Mouse (Mus musculus) kidney, adult 2 months (tissue): ENCODE results near the gene Atad5. TPM values are rescaled to one million over a fixed set of nuclear protein-coding genes. Genes with fewer than 3 reads are reported as not detected.
"Not testable (repeated sequence)": the region's sequence is repeated elsewhere in the genome, so short reads cannot be mapped to it uniquely, and the experiment has no call there.

Source experiments
- DNase-seq: peaks from one replicate; pipeline ENCODE4 v3.0.0; 2021
- H3K27ac ChIP-seq: fragments of 200-500 bp; 2 replicates; pipeline ENCODE4 v1.5.1; 2012; ENCODE audit warnings: low read depth, low read length, control low read depth, inconsistent platforms; ENCODE audit not compliant: insufficient read depth
- H3K27me3 ChIP-seq: fragments of 200-500 bp; replicated peaks from 2 replicates; pipeline ENCODE4 v1.6.1; 2012; ENCODE audit warnings: mild to moderate bottlenecking, moderate library complexity, low read length, inconsistent platforms; ENCODE audit not compliant: control insufficient read depth, insufficient read depth
- H3K36me3 ChIP-seq: fragments of 200-500 bp; 2 replicates; pipeline ENCODE4 v1.6.1; 2012; ENCODE audit warnings: mild to moderate bottlenecking, moderate library complexity, low read length, inconsistent platforms; ENCODE audit not compliant: control insufficient read depth, insufficient read depth
- H3K4me1 ChIP-seq: fragments of 200-500 bp; 2 replicates; pipeline ENCODE4 v1.6.1; 2011; ENCODE audit warnings: low read length; ENCODE audit not compliant: control insufficient read depth, insufficient read depth
- H3K4me3 ChIP-seq: fragments of 200-500 bp; 2 replicates; pipeline ENCODE4 v1.5.1; 2011; ENCODE audit warnings: mild to moderate bottlenecking, low read depth, low read length, control low read depth; ENCODE audit not compliant: insufficient read depth
- CTCF ChIP-seq: fragments of 200-500 bp; conservative IDR thresholded peaks from 2 replicates; pipeline ENCODE4 v1.5.1; 2011; ENCODE audit warnings: low read depth, mild to moderate bottlenecking, control low read depth, low read length, moderate library complexity, mixed read lengths; ENCODE audit not compliant: insufficient read depth, insufficient read length
- POLR2A ChIP-seq: fragments of 200-500 bp; IDR thresholded peaks from one replicate; pipeline ENCODE4 v1.6.1; 2011; ENCODE audit warnings: low read depth, low read length, control low read depth
- WGBS: fragments of 180-500 bp; shearing (Covaris S2); methylation state at CpG from one replicate; pipeline ENCODE4 v1.1.7; 2018; 5-methylcytosine and 5-hydroxymethylcytosine counted together
- polyA plus RNA-seq: library from polyadenylated mRNA; depleted of rRNA; stranded (reverse); fragments of >200 nt; gene quantifications from 2 replicates; pipeline ENCODE4 v1.2.3, GENCODE M21; 2012

Gene Atad5
- polyA plus RNA-seq, 1 experiment = 0.25 TPM

GRCm38 (mm10) chr11:80171884-80172283, 82.7 kb downstream of the Atad5 start:
- peak; percentile 96 for DNase-seq
- TF ChIP-seq CTCF (no peak), POLR2A (no peak)
- Histone ChIP-seq H3K4me1 (peaks cover 25% of the 10 kb centered on the region), H3K36me3 (no peaks in the 10 kb centered on the region), H3K27me3 (no peaks in the 10 kb centered on the region), H3K4me3 (no peak overlapping the region), H3K27ac (peak overlapping the region; percentile 92)
- 46% methylated on average over 4 of the region's 4 CpGs for WGBS

GRCm38 (mm10) chr11:80173963-80174670, 84.9 kb downstream of the Atad5 start:
- peaks cover 27% of the 10 kb centered on the region for H3K4me1 ChIP-seq
- no peak overlapping the region for H3K4me3 ChIP-seq
- DNase-seq = no peak
- TF ChIP-seq POLR2A (no peak), CTCF (no peak)
- WGBS = 79% methylated on average over 11 of the region's 11 CpGs
- H3K27ac ChIP-seq = peak overlapping the region; percentile 21; the same call in 1 of the 2 replicates
- no peaks in the 10 kb centered on the region for H3K36me3 ChIP-seq
- H3K27me3 ChIP-seq = no peaks in the 10 kb centered on the region

- H3K4me3 ChIP-seq = no peak overlapping the region
- peaks cover 8% of the 10 kb centered on the region; the same call in 1 of the 2 replicates for H3K4me1 ChIP-seq
- H3K36me3 ChIP-seq = no peaks in the 10 kb centered on the region
- no peaks in the 10 kb centered on the region for H3K27me3 ChIP-seq
- H3K27ac ChIP-seq = peak overlapping the region; percentile 84
- 73% methylated on average over 11 of the region's 11 CpGs for WGBS
- DNase-seq = peak; percentile 44
- TF ChIP-seq POLR2A (no peak), CTCF (no peak)
Measured at GRCm38 (mm10) chr11:80176911-80177895, 88.0 kb downstream of the Atad5 start.

GRCm38 (mm10) chr11:80178316-80178715, 89.1 kb downstream of the Atad5 start:
- DNase-seq = no peak
- Histone ChIP-seq H3K4me1 (peaks cover 4% of the 10 kb centered on the region; the same call in 1 of the 2 replicates), H3K27me3 (no peaks in the 10 kb centered on the region), H3K4me3 (no peak overlapping the region), H3K36me3 (no peaks in the 10 kb centered on the region), H3K27ac (peak overlapping the region; percentile 84; the same call in 1 of the 2 replicates)
- WGBS = 80% methylated on average over 8 of the region's 8 CpGs
- TF ChIP-seq POLR2A = no peak
- no peak for TF ChIP-seq CTCF

GRCm38 (mm10) chr11:80181021-80181749, 92.0 kb downstream of the Atad5 start:
- no peak overlapping the region for H3K4me3 ChIP-seq
- H3K36me3 ChIP-seq = no peaks in the 10 kb centered on the region
- H3K27ac ChIP-seq = no peak overlapping the region
- TF ChIP-seq POLR2A (no peak), CTCF (0 out of 2 replicates have a peak, but pooled peaks have one; percentile 15)
- H3K27me3 ChIP-seq = no peaks in the 10 kb centered on the region
- 78% methylated on average over 5 of the region's 5 CpGs for WGBS
- peaks cover 4% of the 10 kb centered on the region; the same call in 1 of the 2 replicates for H3K4me1 ChIP-seq
- no peak for DNase-seq

GRCm38 (mm10) chr11:80183054-80183704, 94.0 kb downstream of the Atad5 start:
- WGBS = 39% methylated on average over 12 of the region's 12 CpGs
- not testable (repeated sequence) for DNase-seq, H3K27ac ChIP-seq

More at GRCm38 (mm10) chr11:80183054-80183704, 94.0 kb downstream of the Atad5 start:
- H3K27me3 ChIP-seq, H3K4me1 ChIP-seq, H3K36me3 ChIP-seq: not testable (repeated sequence)
- H3K4me3 ChIP-seq = peak overlapping the region; percentile 96
